Mouse (Mus musculus) limb, embryonic 14.5 days (tissue): ENCODE measurements around the gene Glb1l3. TPM values are rescaled to one million over a fixed set of nuclear protein-coding genes. Genes with fewer than 3 reads are reported as not detected.

ENCODE experiments used
- ATAC-seq: fragments of 200-750 bp; cut with Nextera tagmentation; 2 replicates; pipeline ENCODE4 v1.8.0; 2017; ENCODE audit warnings: low read depth, moderate number of reproducible peaks, moderate TSS enrichment; ENCODE audit not compliant: low FRiP score
- DNase-seq: peaks from one replicate; pipeline ENCODE4 v3.0.0-alpha.2; 2015; ENCODE audit warnings: low spot score
- H3K27ac ChIP-seq: fragments of 300-500 bp; sonication (generic); replicated peaks from 2 replicates; pipeline ENCODE4 v1.5.1; 2014; ENCODE audit warnings: low read depth, mild to moderate bottlenecking, low read length, moderate library complexity, mixed read lengths
- H3K27me3 ChIP-seq: fragments of 300-500 bp; sonication (generic); 2 replicates; pipeline ENCODE4 v1.6.1; 2014; ENCODE audit warnings: low read length, mixed read lengths; ENCODE audit not compliant: control insufficient read depth, insufficient read depth
- H3K36me3 ChIP-seq: fragments of 300-500 bp; sonication (generic); 2 replicates; pipeline ENCODE4 v1.6.1; 2014; ENCODE audit warnings: mild to moderate bottlenecking, low read length, moderate library complexity, mixed read lengths; ENCODE audit not compliant: control insufficient read depth, insufficient read depth
- H3K4me1 ChIP-seq: fragments of 300-500 bp; sonication (generic); 2 replicates; pipeline ENCODE4 v1.6.1; 2014; ENCODE audit warnings: antibody characterized with exemption, low read length, mixed read lengths; ENCODE audit not compliant: control insufficient read depth, insufficient read depth
- H3K4me2 ChIP-seq: fragments of 300-500 bp; sonication (generic); replicated peaks from 2 replicates; pipeline ENCODE4 v1.6.1; 2014; ENCODE audit warnings: low read depth, mild to moderate bottlenecking, low read length, moderate library complexity; ENCODE audit not compliant: severe bottlenecking
- H3K4me3 ChIP-seq: fragments of 300-500 bp; sonication (generic); replicated peaks from 2 replicates; pipeline ENCODE4 v1.5.1; 2014; ENCODE audit warnings: low read length
- H3K9ac ChIP-seq: fragments of 300-500 bp; sonication (generic); 2 replicates; pipeline ENCODE4 v1.6.1; 2014; ENCODE audit warnings: mild to moderate bottlenecking, low read depth, low read length, moderate library complexity; ENCODE audit not compliant: severe bottlenecking
- H3K9me3 ChIP-seq: fragments of 300-500 bp; sonication (generic); 2 replicates; pipeline ENCODE4 v1.6.1; 2016; ENCODE audit warnings: low read length; ENCODE audit not compliant: control insufficient read depth
- POLR2A ChIP-seq: fragments of 200-500 bp; IDR thresholded peaks from 2 replicates; pipeline ENCODE4 v1.8.0; 2012; ENCODE audit warnings: inconsistent platforms, mild to moderate bottlenecking, moderate library complexity, borderline replicate concordance; ENCODE audit not compliant: insufficient read depth, insufficient read length; ENCODE audit errors: extremely low read depth
- WGBS: fragments of 180-500 bp; shearing (Covaris S2); extraction: QIAGEN DNeasy Blood & Tissue Kit; methylation state at CpG from one replicate; pipeline ENCODE4 v1.1.7; 2014; 5-methylcytosine and 5-hydroxymethylcytosine counted together
- polyA plus RNA-seq, 2 experiments: library from polyadenylated mRNA; depleted of rRNA in 1 of 2; stranded (reverse) in 1 of 2; unstranded in 1 of 2; fragments of >200 nt; fragmentation: Nextera tagmentation in 1 of 2; extraction: Ambion mirVana in 1 of 2; gene quantifications; 2 replicates each; pipeline versions ENCODE4 v1.2.1 to v1.2.3; 2012 to 2014

Gene Glb1l3
- polyA plus RNA-seq, 2 experiments, result not detected

DNA sequence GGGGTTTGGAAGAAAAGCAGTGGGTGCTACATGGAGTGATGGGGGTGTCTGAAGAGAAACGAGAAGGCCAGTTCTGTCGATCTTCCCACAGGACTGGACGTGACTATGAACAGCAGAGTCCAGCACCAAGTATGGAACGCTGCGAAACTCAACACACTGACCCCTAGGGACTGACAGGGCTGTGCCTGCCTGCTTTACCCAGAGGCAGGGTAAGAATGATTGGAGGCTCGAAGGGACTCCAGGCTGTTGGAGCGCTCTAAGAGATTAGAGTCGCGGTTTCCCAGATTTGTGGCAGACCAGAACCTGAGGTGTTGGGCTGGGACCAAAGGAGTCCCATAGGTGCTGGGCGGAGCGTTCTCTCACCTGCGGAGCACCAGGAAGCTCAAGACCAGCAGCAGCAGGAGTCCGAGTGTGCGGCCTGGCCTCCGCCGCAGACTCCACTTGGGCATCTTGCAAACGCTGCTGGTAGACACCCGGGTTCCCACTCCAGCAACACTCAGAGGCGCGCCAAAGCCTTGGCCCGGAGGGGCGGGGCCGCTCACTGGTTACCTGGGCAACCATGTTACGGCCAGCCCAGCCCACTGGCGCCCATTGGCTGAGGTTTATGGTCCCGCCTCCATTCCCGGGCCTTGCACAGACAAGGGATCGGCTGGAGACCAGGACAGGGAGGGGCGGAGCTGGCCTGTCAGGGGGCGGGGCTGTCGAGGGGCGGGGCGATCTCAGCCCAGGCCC lies 54.6 kb downstream of the Glb1l3 start, which contains the start of gene Glb1l2:
TSS of gene Glb1l2 (minus strand) at position 534 of the 732 bp plus-strand sequence.
- Histone ChIP-seq H3K9ac (peak within 1 kb of the TSS; percentile 56), H3K36me3 (no peaks in the 10 kb centered on the region), H3K9me3 (no peaks in the 10 kb centered on the region), H3K4me3 (peak within 1 kb of the TSS; percentile 46), H3K4me1 (no peaks in the 10 kb centered on the region), H3K27me3 (no peaks in the 10 kb centered on the region), H3K27ac (0 out of 2 replicates have a peak within 1 kb of the TSS, but pooled peaks have one; percentile 13), H3K4me2 (peak within 1 kb of the TSS; percentile 90)
- DNase-seq, result peak; percentile 94
- TF ChIP-seq POLR2A, result peak; percentile 25; the same call in 1 of the 2 replicates
- peak; percentile 100 for ATAC-seq
- WGBS, result 3% methylated on average over 32 of the region's 33 CpGs

DNA sequence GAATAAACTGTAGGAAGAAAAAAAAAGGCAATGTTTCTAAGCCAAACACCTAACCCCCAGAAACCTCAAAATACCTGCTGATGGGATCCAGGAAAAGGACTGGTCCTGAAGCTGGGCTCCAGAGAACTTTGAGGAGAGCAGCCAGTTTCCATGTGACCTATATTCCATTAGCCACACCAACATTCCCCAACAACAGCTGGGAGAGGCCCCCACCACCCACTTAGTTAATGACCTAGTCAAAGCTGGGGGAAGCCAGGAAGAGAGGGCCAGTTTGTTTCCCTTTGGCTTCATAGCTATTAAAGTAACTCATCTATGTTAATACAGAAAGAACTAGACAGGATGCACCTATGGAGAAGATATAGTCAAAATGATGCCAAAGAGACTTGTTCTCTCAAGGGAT lies 56.4 kb downstream of the Glb1l3 start:
- ATAC-seq (no peak), DNase-seq (no peak)
- TF ChIP-seq POLR2A, result no peak
- Histone ChIP-seq H3K36me3 (no peaks in the 10 kb centered on the region), H3K27me3 (no peaks in the 10 kb centered on the region), H3K27ac (no peak overlapping the region), H3K4me2 (no peak overlapping the region), H3K4me1 (no peaks in the 10 kb centered on the region), H3K4me3 (no peak overlapping the region), H3K9ac (no peak overlapping the region), H3K9me3 (no peaks in the 10 kb centered on the region)

DNA sequence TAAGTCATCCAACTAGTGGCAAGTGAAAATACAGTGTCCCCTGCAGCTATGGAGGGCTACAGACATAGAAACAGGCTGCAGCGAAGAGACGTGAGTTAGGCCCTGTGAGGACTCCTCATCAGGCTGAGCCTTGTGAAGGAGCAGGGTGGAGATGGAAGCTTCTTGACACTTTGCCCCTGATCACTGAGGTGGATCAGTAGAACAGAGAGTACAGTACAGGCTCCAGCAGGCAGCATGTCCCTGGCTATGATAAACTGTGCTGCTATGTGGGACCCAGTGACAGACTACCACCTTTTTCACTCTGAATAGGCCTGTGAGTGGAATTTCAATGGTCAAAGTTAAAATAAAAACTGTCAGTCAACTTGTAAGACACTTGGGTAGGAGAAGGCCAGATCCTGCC lies 60.3 kb downstream of the Glb1l3 start:
- Histone ChIP-seq H3K9me3 (no peaks in the 10 kb centered on the region), H3K27ac (no peak overlapping the region), H3K27me3 (no peaks in the 10 kb centered on the region), H3K36me3 (no peaks in the 10 kb centered on the region), H3K4me3 (no peak overlapping the region), H3K9ac (no peak overlapping the region), H3K4me1 (no peaks in the 10 kb centered on the region), H3K4me2 (no peak overlapping the region)
- ATAC-seq (no peak), DNase-seq (no peak)
- no peak for TF ChIP-seq POLR2A
- 93% methylated on average over 2 of the region's 2 CpGs for WGBS

DNA sequence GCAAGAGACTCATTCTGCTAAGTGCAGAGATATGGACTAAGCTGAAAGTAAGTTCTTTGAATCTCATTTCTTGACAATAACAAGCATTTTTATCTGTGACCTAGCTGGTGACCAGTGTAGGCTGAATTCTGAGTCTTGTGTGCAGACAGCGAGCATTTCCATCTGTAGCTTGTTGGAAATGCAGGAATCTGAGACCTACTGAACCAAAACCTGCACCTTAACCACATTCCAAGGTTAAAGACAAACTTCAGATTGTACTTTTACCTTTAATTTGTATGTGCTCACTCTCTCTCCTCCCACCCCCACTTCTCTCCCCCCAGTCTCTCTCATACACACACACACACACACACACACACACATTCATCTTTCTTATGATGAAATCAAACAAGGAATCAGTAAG lies 62.0 kb downstream of the Glb1l3 start:
- H3K27me3 ChIP-seq, result no peaks in the 10 kb centered on the region
- DNase-seq, result no peak
- no peaks in the 10 kb centered on the region for H3K9me3 ChIP-seq
- no peak overlapping the region for H3K4me3 ChIP-seq
- 52% methylated on average over 1 of the region's 1 CpGs for WGBS
- H3K9ac ChIP-seq, result no peak overlapping the region
- H3K27ac ChIP-seq, result no peak overlapping the region
- H3K36me3 ChIP-seq, result no peaks in the 10 kb centered on the region
- H3K4me1 ChIP-seq, result no peaks in the 10 kb centered on the region
- ATAC-seq, result no peak
- no peak for TF ChIP-seq POLR2A
- no peak overlapping the region for H3K4me2 ChIP-seq

DNA sequence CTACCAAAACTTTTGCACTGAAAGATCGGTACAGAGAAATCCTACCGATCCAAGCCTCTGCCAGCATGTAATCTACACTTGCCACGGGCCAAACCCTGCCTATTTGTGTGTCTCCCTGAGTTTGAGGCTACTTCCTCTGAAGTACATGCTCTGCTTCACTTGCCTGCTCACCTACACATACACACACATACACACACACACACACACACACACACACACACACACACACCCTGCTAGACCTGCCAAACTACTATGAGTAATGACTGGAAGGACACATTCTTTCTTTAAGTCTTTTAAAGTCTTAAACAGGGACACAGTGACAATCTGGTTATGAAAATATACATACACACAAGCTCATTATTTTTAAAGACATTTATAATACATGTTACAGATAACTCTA lies 62.5 kb downstream of the Glb1l3 start:
- H3K4me2 ChIP-seq, result no peak overlapping the region
- no peaks in the 10 kb centered on the region for H3K4me1 ChIP-seq
- ATAC-seq (no peak), DNase-seq (no peak)
- 79% methylated on average over 3 of the region's 3 CpGs for WGBS
- no peak overlapping the region for H3K9ac ChIP-seq
- H3K27me3 ChIP-seq, result no peaks in the 10 kb centered on the region
- no peak overlapping the region for H3K4me3 ChIP-seq
- no peaks in the 10 kb centered on the region for H3K9me3 ChIP-seq
- TF ChIP-seq POLR2A, result no peak
- no peak overlapping the region for H3K27ac ChIP-seq
- no peaks in the 10 kb centered on the region for H3K36me3 ChIP-seq
